Mouse (Mus musculus) spleen, adult 2 months (tissue): ENCODE data around the gene Nrip1.

Experiments used
- CTCF ChIP-seq: fragments of 200-500 bp; IDR thresholded peaks from 2 replicates; pipeline ENCODE4 v1.5.1; 2011; ENCODE audit warnings: mild to moderate bottlenecking, inconsistent platforms; ENCODE audit not compliant: insufficient read depth, insufficient read length, insufficient replicate concordance; ENCODE audit errors: extremely low read depth
- POLR2A ChIP-seq: fragments of 200-500 bp; IDR thresholded peaks from 2 replicates; pipeline ENCODE4 v1.6.1; 2011; ENCODE audit warnings: low read depth, low read length, inconsistent platforms

DNA sequence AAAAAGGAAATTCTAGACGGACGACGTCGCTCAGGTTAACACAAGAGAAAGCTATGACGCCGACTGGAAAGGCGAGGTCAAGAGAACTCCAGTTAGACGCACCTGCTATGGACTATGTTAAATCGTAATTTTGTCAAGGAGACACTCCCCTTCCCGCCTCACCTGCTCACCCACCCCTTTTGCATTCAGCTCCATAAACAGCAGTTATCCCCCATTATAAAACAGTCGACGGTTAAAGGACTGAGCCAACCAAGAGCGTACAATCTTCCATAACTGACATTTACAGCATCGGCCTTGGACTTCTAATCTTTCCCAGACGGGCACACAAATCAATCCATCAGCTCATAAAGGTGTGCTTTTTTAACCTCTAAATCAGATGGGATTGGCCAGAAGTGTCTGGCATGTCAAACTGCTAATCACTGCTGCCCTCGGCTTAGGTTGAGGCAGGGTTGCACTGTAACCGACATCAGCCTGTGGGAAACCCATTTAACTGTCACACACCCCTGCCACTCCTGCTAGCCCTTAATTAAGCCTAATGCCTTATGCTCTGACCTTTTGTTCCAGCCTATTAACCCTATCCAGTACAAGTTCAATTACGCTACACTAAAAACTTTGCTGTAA is 15.4 kb downstream of the Nrip1 start:
- TF ChIP-seq POLR2A (no peak), CTCF (no peak)
